ENCODE assay signal across 15 mouse cellular contexts in the genomic region with DNA sequence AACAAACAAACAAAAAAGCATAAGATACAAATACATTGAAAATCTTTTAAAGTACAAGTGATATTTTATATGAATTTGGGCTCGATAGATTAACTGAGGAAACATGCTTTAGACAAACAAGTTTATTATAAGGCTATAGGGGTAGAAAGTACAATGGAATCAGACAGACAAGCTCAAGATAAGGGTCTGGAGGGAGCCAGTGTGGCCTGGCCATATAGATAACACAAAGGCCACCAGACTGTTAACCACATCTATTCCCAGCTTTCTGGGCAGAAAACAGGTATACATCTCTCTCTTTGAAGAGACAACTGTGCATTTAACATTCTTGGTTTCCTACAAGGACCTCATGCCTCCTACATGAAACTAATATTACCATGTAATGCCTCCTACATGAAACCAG.
"Had no signal": no experiment of that assay in that cellular context is flagged by ENCODE, and none has a peak within 500 bp of the region (broad histone marks: within the 10 kb centered on the region; RNA-seq: fewer than 3 reads in every experiment).

No protein-coding gene starts in this region.

- H3K9me3 ChIP-seq: limb, embryonic 15.5 days; midbrain, embryonic 10.5 days; midbrain, embryonic 15.5 days; neural tube, embryonic 13.5 days; stomach, embryonic 15.5 days had no signal

- H3K36me3 ChIP-seq: limb, embryonic 15.5 days; midbrain, embryonic 10.5 days; midbrain, embryonic 15.5 days; neural tube, embryonic 13.5 days; stomach, embryonic 15.5 days had no signal

- H3K4me3 ChIP-seq: limb, embryonic 15.5 days; midbrain, embryonic 10.5 days; midbrain, embryonic 15.5 days; neural tube, embryonic 13.5 days; stomach, embryonic 15.5 days had no signal

- H3K9ac ChIP-seq: limb, embryonic 15.5 days; lung, embryonic 14.5 days; midbrain, embryonic 15.5 days; neural tube, embryonic 13.5 days; stomach, embryonic 15.5 days had no signal

- H3K4me1 ChIP-seq: limb, embryonic 15.5 days; midbrain, embryonic 10.5 days; midbrain, embryonic 15.5 days; neural tube, embryonic 13.5 days; stomach, embryonic 15.5 days had no signal

- H3K27me3 ChIP-seq: limb, embryonic 15.5 days; midbrain, embryonic 15.5 days; neural tube, embryonic 13.5 days; stomach, embryonic 15.5 days had no signal

- H3K4me2 ChIP-seq: limb, embryonic 15.5 days; lung, embryonic 14.5 days; midbrain, embryonic 15.5 days; neural tube, embryonic 13.5 days; stomach, embryonic 15.5 days had no signal

- DNase-seq: kidney, adult 11 months; kidney, adult 9 months; kidney, postnatal 36 days; layer of hippocampus, adult 9-11 months; layer of hippocampus, postnatal 36 days; lung, embryonic 14.5 days; retina, postnatal 1 day; right cerebral cortex, postnatal 4 days; thymus, postnatal 36 days had no signal

- ATAC-seq: midbrain, embryonic 15.5 days had no signal

- H3K27ac ChIP-seq: kidney, postnatal 0 days; limb, embryonic 15.5 days; midbrain, embryonic 10.5 days; midbrain, embryonic 15.5 days; stomach, embryonic 15.5 days had no signal
